Mouse (Mus musculus): Measurements from ENCODE around the gene 6330409D20Rik. TPM values are rescaled to one million over a fixed set of nuclear protein-coding genes. Genes with fewer than 3 reads are reported as not detected.

6330409D20Rik gene
- polyA plus RNA-seq, 1 experiment, result not detected

- peak overlapping the region; percentile 32; the same call in 1 of the 2 replicates for H3K27ac ChIP-seq (replicated peaks; ENCODE audit: low read depth, low read length)
- peak overlapping the region; percentile 32 for H3K4me3 ChIP-seq (ENCODE audit: insufficient read depth, low read depth, low read length)
- H3K4me1 ChIP-seq (ENCODE audit: control insufficient read depth, insufficient read depth, insufficient read length, low read length), result peaks cover 22% of the 10 kb centered on the region
These were observed 707 bp upstream of the 6330409D20Rik start for GRCm38 (mm10) chr2:32741273-32742172.

GRCm38 (mm10) chr2:32739311-32739710 lies 1.5 kb downstream of the 6330409D20Rik start:
- Histone ChIP-seq H3K27ac (replicated peaks; ENCODE audit: low read depth, low read length) (no peak overlapping the region; the same call in 1 of the 2 replicates), H3K4me3 (ENCODE audit: insufficient read depth, low read depth, low read length) (no peak overlapping the region), H3K4me1 (ENCODE audit: control insufficient read depth, insufficient read depth, insufficient read length, low read length) (peaks cover 26% of the 10 kb centered on the region)

GRCm38 (mm10) chr2:32737008-32737407 lies 3.8 kb downstream of the 6330409D20Rik start:
- peak overlapping the region; percentile 77; the same call in 1 of the 2 replicates for H3K27ac ChIP-seq (replicated peaks; ENCODE audit: low read depth, low read length)
- peak overlapping the region; percentile 3; the same call in 1 of the 2 replicates for H3K4me3 ChIP-seq (ENCODE audit: insufficient read depth, low read depth, low read length)
- H3K4me1 ChIP-seq (ENCODE audit: control insufficient read depth, insufficient read depth, insufficient read length, low read length), result peaks cover 26% of the 10 kb centered on the region

GRCm38 (mm10) chr2:32736306-32736829 lies 4.4 kb downstream of the 6330409D20Rik start:
- H3K4me3 ChIP-seq (ENCODE audit: insufficient read depth, low read depth, low read length), result peak overlapping the region; percentile 14
- H3K4me1 ChIP-seq (ENCODE audit: control insufficient read depth, insufficient read depth, insufficient read length, low read length), result peaks cover 22% of the 10 kb centered on the region
- peak overlapping the region; percentile 77 for H3K27ac ChIP-seq (replicated peaks; ENCODE audit: low read depth, low read length)

GRCm38 (mm10) chr2:32734933-32735332 lies 5.9 kb downstream of the 6330409D20Rik start:
- peaks cover 22% of the 10 kb centered on the region for H3K4me1 ChIP-seq (ENCODE audit: control insufficient read depth, insufficient read depth, insufficient read length, low read length)

GRCm38 (mm10) chr2:32734480-32734879 lies 6.3 kb downstream of the 6330409D20Rik start:
- H3K27ac ChIP-seq (replicated peaks; ENCODE audit: low read depth, low read length), result peak overlapping the region; percentile 99
- H3K4me1 ChIP-seq (ENCODE audit: control insufficient read depth, insufficient read depth, insufficient read length, low read length), result peaks cover 19% of the 10 kb centered on the region
- peak overlapping the region; percentile 4 for H3K4me3 ChIP-seq (ENCODE audit: insufficient read depth, low read depth, low read length)

More at GRCm38 (mm10) chr2:32734933-32735332, 5.9 kb downstream of the 6330409D20Rik start:
- Histone ChIP-seq H3K4me3 (ENCODE audit: insufficient read depth, low read depth, low read length) (peak overlapping the region; percentile 23), H3K27ac (replicated peaks; ENCODE audit: low read depth, low read length) (peak overlapping the region; percentile 99)

- Histone ChIP-seq H3K27ac (replicated peaks; ENCODE audit: low read depth, low read length) (peak overlapping the region; percentile 99), H3K4me3 (ENCODE audit: insufficient read depth, low read depth, low read length) (peak overlapping the region; percentile 66), H3K4me1 (ENCODE audit: control insufficient read depth, insufficient read depth, insufficient read length, low read length) (peaks cover 16% of the 10 kb centered on the region)
These were observed 8.1 kb downstream of the 6330409D20Rik start for GRCm38 (mm10) chr2:32732695-32733094.

- peaks cover 11% of the 10 kb centered on the region for H3K4me1 ChIP-seq (ENCODE audit: control insufficient read depth, insufficient read depth, insufficient read length, low read length)
- H3K4me3 ChIP-seq (ENCODE audit: insufficient read depth, low read depth, low read length), result peak overlapping the region; percentile 66
- peak overlapping the region; percentile 99 for H3K27ac ChIP-seq (replicated peaks; ENCODE audit: low read depth, low read length)
These were observed 8.9 kb downstream of the 6330409D20Rik start for GRCm38 (mm10) chr2:32731911-32732310.

GRCm38 (mm10) chr2:32730854-32731253 lies 10.0 kb downstream of the 6330409D20Rik start:
- Histone ChIP-seq H3K27ac (replicated peaks; ENCODE audit: low read depth, low read length) (peak overlapping the region; percentile 99), H3K4me1 (ENCODE audit: control insufficient read depth, insufficient read depth, insufficient read length, low read length) (peaks cover 11% of the 10 kb centered on the region), H3K4me3 (ENCODE audit: insufficient read depth, low read depth, low read length) (peak overlapping the region; percentile 66)

- peak overlapping the region; percentile 99 for H3K27ac ChIP-seq (replicated peaks; ENCODE audit: low read depth, low read length)
- H3K4me1 ChIP-seq (ENCODE audit: control insufficient read depth, insufficient read depth, insufficient read length, low read length), result peaks cover 11% of the 10 kb centered on the region
- peak overlapping the region; percentile 66 for H3K4me3 ChIP-seq (ENCODE audit: insufficient read depth, low read depth, low read length)
These were observed 11.3 kb downstream of the 6330409D20Rik start for GRCm38 (mm10) chr2:32729547-32729946.

GRCm38 (mm10) chr2:32728463-32728862 lies 12.4 kb downstream of the 6330409D20Rik start:
- Histone ChIP-seq H3K4me1 (ENCODE audit: control insufficient read depth, insufficient read depth, insufficient read length, low read length) (peaks cover 6% of the 10 kb centered on the region; the same call in 1 of the 2 replicates), H3K4me3 (ENCODE audit: insufficient read depth, low read depth, low read length) (peak overlapping the region; percentile 66), H3K27ac (replicated peaks; ENCODE audit: low read depth, low read length) (peak overlapping the region; percentile 99)

GRCm38 (mm10) chr2:32727435-32727834 lies 13.4 kb downstream of the 6330409D20Rik start:
- H3K4me3 ChIP-seq (ENCODE audit: insufficient read depth, low read depth, low read length), result peak overlapping the region; percentile 66
- H3K4me1 ChIP-seq (ENCODE audit: control insufficient read depth, insufficient read depth, insufficient read length, low read length), result peaks cover 6% of the 10 kb centered on the region; the same call in 1 of the 2 replicates
- H3K27ac ChIP-seq (replicated peaks; ENCODE audit: low read depth, low read length), result peak overlapping the region; percentile 95

- Histone ChIP-seq H3K4me1 (ENCODE audit: control insufficient read depth, insufficient read depth, insufficient read length, low read length) (peaks cover 2% of the 10 kb centered on the region; the same call in 1 of the 2 replicates), H3K27ac (replicated peaks; ENCODE audit: low read depth, low read length) (no peak overlapping the region), H3K4me3 (ENCODE audit: insufficient read depth, low read depth, low read length) (no peak overlapping the region)
These were observed 15.7 kb downstream of the 6330409D20Rik start for GRCm38 (mm10) chr2:32724832-32725790.

- no peak overlapping the region for H3K27ac ChIP-seq (replicated peaks; ENCODE audit: low read depth, low read length)
- H3K4me1 ChIP-seq (ENCODE audit: control insufficient read depth, insufficient read depth, insufficient read length, low read length), result peaks cover 2% of the 10 kb centered on the region; the same call in 1 of the 2 replicates
- no peak overlapping the region for H3K4me3 ChIP-seq (ENCODE audit: insufficient read depth, low read depth, low read length)
These were observed 16.7 kb downstream of the 6330409D20Rik start for GRCm38 (mm10) chr2:32724149-32724548.
